Mouse (Mus musculus) ES-E14 (cell line): Measurements from ENCODE around the gene Cacul1. TPM values are rescaled to one million over a fixed set of nuclear protein-coding genes. Genes with fewer than 3 reads are reported as not detected.

Experiments used
- DNase-seq: peaks from one replicate; pipeline ENCODE4 v3.0.0-alpha.2; 2013; ENCODE audit warnings: low read depth, low spot score
- H3K27ac ChIP-seq: 2 replicates; pipeline ENCODE4 v1.5.1; 2012; ENCODE audit warnings: low read depth, mild to moderate bottlenecking, low read length, moderate library complexity, mixed read lengths; ENCODE audit not compliant: poor library complexity, insufficient read depth, severe bottlenecking
- H3K36me3 ChIP-seq: 2 replicates; pipeline ENCODE4 v1.6.1; 2012; ENCODE audit warnings: mild to moderate bottlenecking, low read length, moderate library complexity, mixed read lengths; ENCODE audit not compliant: control insufficient read depth, poor library complexity, insufficient read depth, severe bottlenecking
- H3K4me1 ChIP-seq, 2 experiments: fragments of 150-350 bp in 1 of 2; sonication (generic) in 1 of 2; 2 replicates each; pipeline ENCODE4 v1.6.1; 2012; ENCODE audit warnings: low read length in 2 of 2, mild to moderate bottlenecking in 1 of 2, mixed read lengths in 1 of 2; ENCODE audit not compliant: control insufficient read depth in 2 of 2, insufficient read depth in 2 of 2, poor library complexity in 1 of 2
- H3K4me3 ChIP-seq, 2 experiments: fragments of 150-350 bp in 1 of 2; sonication (generic) in 1 of 2; 2 replicates each; pipeline ENCODE4 v1.5.1; 2012; ENCODE audit warnings: low read length in 2 of 2, low read depth in 1 of 2, mild to moderate bottlenecking in 1 of 2, mixed read lengths in 1 of 2; ENCODE audit not compliant: insufficient read depth in 1 of 2, poor library complexity in 1 of 2, severe bottlenecking in 1 of 2
- H3K9ac ChIP-seq: 2 replicates; pipeline ENCODE4 v1.6.1; 2012; ENCODE audit warnings: low read depth, mild to moderate bottlenecking, low read length, mixed read lengths; ENCODE audit not compliant: poor library complexity, insufficient read depth, severe bottlenecking
- H3K9me3 ChIP-seq: fragments of 150-350 bp; sonication (generic); 2 replicates; pipeline ENCODE4 v1.6.1; 2012; ENCODE audit warnings: low read depth, mild to moderate bottlenecking, low read length; ENCODE audit not compliant: control insufficient read depth, insufficient read depth
- CHD2 ChIP-seq: IDR thresholded peaks from 2 replicates; pipeline ENCODE4 v1.6.1; 2014; ENCODE audit warnings: mild to moderate bottlenecking, low read depth, low read length, inconsistent platforms
- HCFC1 ChIP-seq: IDR thresholded peaks from 2 replicates; pipeline ENCODE4 v1.6.1; 2012; ENCODE audit warnings: low read length, inconsistent platforms, borderline replicate concordance; ENCODE audit not compliant: insufficient read depth
- MAFK ChIP-seq: IDR thresholded peaks from 2 replicates; pipeline ENCODE4 v1.6.1; 2014; ENCODE audit warnings: mild to moderate bottlenecking, low read depth, low read length, inconsistent platforms; ENCODE audit not compliant: insufficient read depth
- ZC3H11A ChIP-seq: IDR thresholded peaks from 2 replicates; pipeline ENCODE4 v1.6.1; 2012; ENCODE audit warnings: low read depth, mild to moderate bottlenecking, inconsistent platforms, low read length, borderline replicate concordance
- ZNF384 ChIP-seq: IDR thresholded peaks from 2 replicates; pipeline ENCODE4 v1.6.1; 2012; ENCODE audit warnings: low read depth, low read length, inconsistent platforms
- in situ Hi-C, 2 experiments: fragments of 600-800 bp; cut with MboI; formaldehyde crosslinking; loops; one replicate each; pipeline ENCODE4 v1.15.1; 2025; ENCODE audit warnings: low sequenced_read_pairs in 2 of 2, inconsistent platforms in 1 of 2; ENCODE audit not compliant: unreplicated experiment in 2 of 2
- total RNA-seq: library from RNA; depleted of rRNA; stranded (reverse); fragments of 300-350 nt; gene quantifications from 2 replicates; pipeline ENCODE4 v1.2.3, GENCODE M21; 2012

The Cacul1 gene
- total RNA-seq, 1 experiment: 44.2 TPM

- Histone ChIP-seq H3K9me3 (no peaks in the 10 kb centered on the region), H3K27ac (no peak overlapping the region), H3K9ac (no peak overlapping the region), H3K4me3 (no peak overlapping the region), H3K36me3 (no peaks in the 10 kb centered on the region), H3K4me1 (no peaks in the 10 kb centered on the region)
- TF ChIP-seq ZNF384 (no peak), ZC3H11A (no peak), CHD2 (no peak), MAFK (no peak), HCFC1 (no peak)
- no peak for DNase-seq
- in situ Hi-C loops: no loop called here
These were observed 52.2 kb downstream of the Cacul1 start for GRCm38 (mm10) chr19:60528602-60529001.

- Histone ChIP-seq H3K27ac (no peak overlapping the region), H3K36me3 (no peaks in the 10 kb centered on the region), H3K9ac (no peak overlapping the region), H3K9me3 (no peaks in the 10 kb centered on the region), H3K4me1 (no peaks in the 10 kb centered on the region), H3K4me3 (no peak overlapping the region)
- no peak for DNase-seq
- TF ChIP-seq ZNF384 (no peak), HCFC1 (no peak), MAFK (no peak), ZC3H11A (no peak), CHD2 (no peak)
- in situ Hi-C loops: no loop called here
These were observed 53.9 kb downstream of the Cacul1 start for GRCm38 (mm10) chr19:60526876-60527275.

GRCm38 (mm10) chr19:60525086-60525485 lies 55.7 kb downstream of the Cacul1 start:
- TF ChIP-seq CHD2: no peak
- TF ChIP-seq ZNF384: no peak
- no peak for TF ChIP-seq HCFC1
- no peak for TF ChIP-seq ZC3H11A
- TF ChIP-seq MAFK: no peak
- peak; percentile 20 for DNase-seq
- Histone ChIP-seq H3K4me1 (no peaks in the 10 kb centered on the region), H3K4me3 (no peak overlapping the region), H3K27ac (no peak overlapping the region), H3K9me3 (no peaks in the 10 kb centered on the region), H3K9ac (no peak overlapping the region), H3K36me3 (no peaks in the 10 kb centered on the region)
- in situ Hi-C loops: no loop called here

GRCm38 (mm10) chr19:60524678-60525077 lies 56.1 kb downstream of the Cacul1 start:
- Histone ChIP-seq H3K27ac (no peak overlapping the region), H3K4me1 (no peaks in the 10 kb centered on the region), H3K9me3 (no peaks in the 10 kb centered on the region), H3K4me3 (no peak overlapping the region), H3K36me3 (no peaks in the 10 kb centered on the region), H3K9ac (no peak overlapping the region)
- TF ChIP-seq ZC3H11A: no peak
- no peak for TF ChIP-seq HCFC1
- no peak for TF ChIP-seq CHD2
- TF ChIP-seq ZNF384: no peak
- TF ChIP-seq MAFK: no peak
- in situ Hi-C loops: no loop called here
- DNase-seq: no peak

- in situ Hi-C loops: no loop called here
- Histone ChIP-seq H3K9ac (no peak overlapping the region), H3K4me1 (no peaks in the 10 kb centered on the region), H3K36me3 (no peaks in the 10 kb centered on the region), H3K27ac (no peak overlapping the region), H3K9me3 (no peaks in the 10 kb centered on the region), H3K4me3 (no peak overlapping the region)
- TF ChIP-seq CHD2 (no peak), MAFK (no peak), HCFC1 (no peak), ZNF384 (no peak), ZC3H11A (no peak)
- DNase-seq: no peak
These were observed 60.7 kb downstream of the Cacul1 start for GRCm38 (mm10) chr19:60520131-60520530.
